In the genomic region with DNA sequence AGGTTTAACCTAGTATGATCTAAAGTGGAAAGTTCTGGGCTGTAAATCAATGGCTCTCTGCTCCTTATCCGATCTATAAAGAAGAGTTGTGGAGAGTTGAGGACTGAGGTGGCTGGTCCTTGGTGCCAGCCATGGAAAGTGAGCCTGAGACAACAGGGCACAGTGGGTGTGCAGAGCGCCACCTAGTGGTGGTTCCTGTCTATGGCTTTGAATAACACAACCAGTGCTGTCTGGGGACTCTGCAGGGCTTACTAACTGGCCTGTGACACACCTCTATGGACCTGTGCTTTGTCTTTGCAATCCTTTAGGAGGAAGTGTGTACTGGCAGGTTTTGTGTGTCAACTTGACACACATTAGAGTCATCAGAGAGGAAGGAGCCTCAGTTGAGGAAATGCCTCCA, we compare ENCODE assay signal across 9 mouse cellular contexts. TPM values are rescaled to one million over a fixed set of nuclear protein-coding genes. Genes with fewer than 3 reads are reported as not detected.
A peak's percentile ranks its signal among the peaks of the same experiment; 100 is the strongest.
DNase-seq lines count a peak whose midpoint lies in the region; ATAC-seq and TF ChIP-seq lines count a peak whose summit lies in the region.
"Had no signal": no experiment of that assay in that cellular context is flagged by ENCODE, and none has a peak within 500 bp of the region (broad histone marks: within the 10 kb centered on the region; RNA-seq: fewer than 3 reads in every experiment).

No protein-coding gene starts in this region.

- H3K9me3 ChIP-seq in E14TG2a.4 (ENCODE audit: low read length) = no peaks in the 10 kb centered on the region
- H3K9me3 ChIP-seq in heart, embryonic 10.5 days = no peaks in the 10 kb centered on the region
- H3K9me3 ChIP-seq in lung, embryonic 15.5 days = no peaks in the 10 kb centered on the region

- no peak overlapping the region for H3K4me3 ChIP-seq in E14TG2a.4 (replicated peaks; ENCODE audit: low read length)
- no peak overlapping the region for H3K4me3 ChIP-seq in heart, embryonic 10.5 days
- H3K4me3 ChIP-seq in lung, embryonic 15.5 days = no peak overlapping the region
- H3K4me3 ChIP-seq: heart, embryonic 13.5 days had no signal

- no peak overlapping the region for H3K9ac ChIP-seq in lung, embryonic 15.5 days
- H3K9ac ChIP-seq: heart, embryonic 13.5 days had no signal

- no peak overlapping the region for H3K27ac ChIP-seq in heart, embryonic 10.5 days
- no peak overlapping the region for H3K27ac ChIP-seq in lung, embryonic 15.5 days
- H3K27ac ChIP-seq: heart, embryonic 13.5 days had no signal

- H3K4me2 ChIP-seq in lung, embryonic 15.5 days = no peak overlapping the region
- H3K4me2 ChIP-seq: heart, embryonic 13.5 days had no signal

- peak; percentile 32; the same call in 1 of the 2 replicates for ATAC-seq in lung, embryonic 15.5 days (ENCODE audit: borderline replicate concordance, extremely low read depth, low FRiP score, low TSS enrichment)

- DNase-seq in adrenal gland, adult 8-10 months = peak; percentile 45
- peak; percentile 87 for DNase-seq in embryo, embryonic 10.5 days (ENCODE audit: low spot score)
- DNase-seq in heart, embryonic 10.5 days (ENCODE audit: low spot score) = peak; percentile 85
- peak; percentile 75 for DNase-seq in large intestine, adult 2 months (ENCODE audit: low read depth, low spot score)
- DNase-seq in right cerebral cortex, postnatal 10 days (ENCODE audit: low spot score in 2 of 2) = peak; percentile 61 to 75
- DNase-seq in urinary bladder, postnatal 25 days (ENCODE audit: low spot score) = peak; percentile 74

- no peaks in the 10 kb centered on the region for H3K36me3 ChIP-seq in E14TG2a.4 (ENCODE audit: insufficient read depth, low read length)
- no peaks in the 10 kb centered on the region for H3K36me3 ChIP-seq in heart, embryonic 10.5 days
- H3K36me3 ChIP-seq in lung, embryonic 15.5 days = no peaks in the 10 kb centered on the region
- H3K36me3 ChIP-seq: heart, embryonic 13.5 days had no signal

- no peaks in the 10 kb centered on the region; the same call in 1 of the 2 replicates for H3K27me3 ChIP-seq in E14TG2a.4 (ENCODE audit: insufficient read depth, low read length)
- H3K27me3 ChIP-seq in heart, embryonic 10.5 days (ENCODE audit: insufficient read depth, poor library complexity, severe bottlenecking) = peaks cover 21% of the 10 kb centered on the region
- H3K27me3 ChIP-seq in lung, embryonic 15.5 days = no peaks in the 10 kb centered on the region
- H3K27me3 ChIP-seq: heart, embryonic 13.5 days had no signal

- peaks cover 5% of the 10 kb centered on the region; the same call in 1 of the 2 replicates for H3K4me1 ChIP-seq in E14TG2a.4 (replicated peaks; ENCODE audit: low read depth, low read length)
- H3K4me1 ChIP-seq in heart, embryonic 10.5 days = peaks cover 5% of the 10 kb centered on the region; the same call in 1 of the 2 replicates
- peaks cover 7% of the 10 kb centered on the region for H3K4me1 ChIP-seq in lung, embryonic 15.5 days

- TF ChIP-seq CTCF in E14TG2a.4 (conservative IDR thresholded peaks at IDR 0.05; ENCODE audit: low read length) = peak; percentile 69

- 18% methylated on average over 2 of the region's 2 CpGs for WGBS in heart, embryonic 10.5 days
- WGBS in large intestine, adult 2 months = 23% methylated on average over 2 of the region's 2 CpGs
- 29% methylated on average over 2 of the region's 2 CpGs for WGBS in lung, embryonic 15.5 days

RNA-seq across cellular contexts. Expression of a gene that starts 19.2 kb away (rescaled TPM):
- total RNA-seq in adrenal gland, adult 8-10 months (2022) = 10 to 100 TPM; 15.2 to 24.8 (median 20.3) TPM
- polyA plus RNA-seq in heart, embryonic 10.5 days (2016; fragmentation: Nextera tagmentation; extraction: Ambion mirVana) = 11.9 and 15.1 TPM in 2 replicates
- polyA plus RNA-seq in large intestine, adult 2 months (2012; rRNA removed) = 42.1 and 59.0 TPM in 2 replicates
- 22.2 and 22.4 TPM in 2 replicates for polyA plus RNA-seq in lung, embryonic 15.5 days (2015; fragmentation: Nextera tagmentation; extraction: Ambion mirVana)

RNA-seq across cellular contexts. Expression of a gene that starts 27.2 kb away (rescaled TPM):
- under 1 TPM in 1 of 4 experiments, not detected in 3; 0.12 TPM for total RNA-seq in adrenal gland, adult 8-10 months (2022)
- polyA plus RNA-seq in heart, embryonic 10.5 days (2016; fragmentation: Nextera tagmentation; extraction: Ambion mirVana) = 0.80 and 12.9 TPM in 2 replicates
- 1.4 and 2.4 TPM in 2 replicates for polyA plus RNA-seq in large intestine, adult 2 months (2012; rRNA removed)
- 5.8 and 6.6 TPM in 2 replicates for polyA plus RNA-seq in lung, embryonic 15.5 days (2015; fragmentation: Nextera tagmentation; extraction: Ambion mirVana)
